9 mouse cellular contexts compared by ENCODE assay signal in the genomic region with DNA sequence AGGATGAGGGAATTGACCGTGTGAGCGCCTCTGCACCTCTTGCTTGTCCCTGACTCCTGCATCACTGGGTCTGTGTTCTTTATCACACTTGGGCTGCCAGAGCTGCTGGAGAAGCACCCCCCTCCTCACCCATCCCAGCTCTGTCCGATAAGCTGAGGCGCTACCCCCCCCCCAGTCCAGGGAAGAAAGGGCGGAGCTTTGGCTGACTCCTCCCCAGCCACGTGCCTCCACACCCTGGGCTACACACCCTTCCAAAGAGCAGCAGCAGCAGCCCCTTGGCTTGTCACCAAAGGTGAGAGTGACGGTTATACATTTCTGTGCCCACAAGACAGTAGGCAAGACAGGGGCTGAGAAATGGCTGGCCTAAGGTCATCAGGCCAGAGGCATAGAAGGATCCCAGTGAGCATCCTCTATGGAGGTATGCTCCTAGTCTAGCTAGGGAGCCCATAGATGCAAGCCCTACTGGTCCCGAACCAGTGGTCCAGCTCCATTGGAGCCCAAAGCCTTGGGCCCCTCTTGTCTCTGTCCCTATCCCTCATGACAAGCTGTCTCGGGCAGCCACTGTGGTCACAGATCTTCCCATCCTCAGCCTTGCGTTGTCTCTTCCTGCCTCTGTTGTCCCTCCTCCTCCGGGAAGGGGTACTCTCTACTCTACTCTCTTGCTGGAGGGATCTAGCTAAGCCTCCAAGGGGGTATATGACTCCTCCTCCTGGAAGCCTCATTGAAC. TPM values are rescaled to one million over a fixed set of nuclear protein-coding genes. Genes with fewer than 3 reads are reported as not detected.
DNase-seq lines count a peak whose midpoint lies in the region; ATAC-seq and TF ChIP-seq lines count a peak whose summit lies in the region.
"Had no signal": no experiment of that assay in that cellular context is flagged by ENCODE, and none has a peak within 500 bp of the region (broad histone marks: within the 10 kb centered on the region; RNA-seq: fewer than 3 reads in every experiment).

No protein-coding gene starts in this region.

- H3K4me1 ChIP-seq in kidney, embryonic 14.5 days (ENCODE audit: control insufficient read depth, insufficient read depth, low read length), result peaks cover 44% of the 10 kb centered on the region
- peaks cover 80% of the 10 kb centered on the region for H3K4me1 ChIP-seq in liver, postnatal 0 days (ENCODE audit: insufficient read depth)

- peak; percentile 2 for DNase-seq in kidney, postnatal 4 days
- peak; percentile 65 for DNase-seq in c-Kit-positive CD71-positive TER-119-negative erythroid progenitor cells, embryonic 14.5 days (ENCODE audit: low read depth)
- DNase-seq in liver, postnatal 0 days, result peak; percentile 58
- no peak for DNase-seq in frontal cortex, postnatal 36 days (ENCODE audit: low spot score in 2 of 2)
- DNase-seq in ovary, postnatal 36 days (ENCODE audit: low spot score), result no peak
- DNase-seq: midbrain, embryonic 14.5 days had no signal

- TF ChIP-seq CTCF in liver, postnatal 0 days (IDR thresholded peaks at IDR 0.05; ENCODE audit: low read depth), result no peak

- TF ChIP-seq EP300 in liver, postnatal 0 days (IDR thresholded peaks at IDR 0.05; ENCODE audit: low read depth), result no peak; the same call in 1 of the 2 replicates

- no peak for ATAC-seq in kidney, embryonic 14.5 days (ENCODE audit: low FRiP score, low TSS enrichment)
- peak; percentile 57 for ATAC-seq in erythroid progenitor cell, adult 5-6 weeks (replicated peaks; ENCODE audit: low FRiP score, poor library complexity, severe bottlenecking)
- peak; percentile 18; the same call in 1 of the 2 replicates for ATAC-seq in liver, postnatal 0 days

- no peaks in the 10 kb centered on the region; the same call in 1 of the 2 replicates for H3K27me3 ChIP-seq in kidney, embryonic 14.5 days (ENCODE audit: control insufficient read depth, insufficient read depth, low read length)
- no peaks in the 10 kb centered on the region for H3K27me3 ChIP-seq in liver, postnatal 0 days (ENCODE audit: insufficient read depth, low read length)

- no peak overlapping the region for H3K27ac ChIP-seq in kidney, embryonic 14.5 days (ENCODE audit: low read depth, low read length)
- H3K27ac ChIP-seq in liver, postnatal 0 days (ENCODE audit: low read depth), result 0 out of 2 replicates have a peak overlapping the region, but pooled peaks have one; percentile 72
- H3K27ac ChIP-seq: heart, adult 2 months had no signal

- WGBS in kidney, embryonic 14.5 days, result 77% methylated on average over 10 of the region's 11 CpGs
- 54% methylated on average over 11 of the region's 11 CpGs for WGBS in liver, postnatal 0 days (ENCODE audit: insufficient replicate concordance)

- no peak overlapping the region for H3K4me2 ChIP-seq in kidney, embryonic 14.5 days (replicated peaks; ENCODE audit: low read depth, low read length)
- H3K4me2 ChIP-seq in liver, postnatal 0 days (ENCODE audit: low read depth, low read length), result no peak overlapping the region

- H3K4me3 ChIP-seq in kidney, embryonic 14.5 days (ENCODE audit: low read length), result no peak overlapping the region
- H3K4me3 ChIP-seq in liver, postnatal 0 days (ENCODE audit: low read depth, low read length), result no peak overlapping the region
- H3K4me3 ChIP-seq: heart, adult 2 months had no signal

- H3K9ac ChIP-seq in kidney, embryonic 14.5 days (ENCODE audit: low read depth, low read length), result no peak overlapping the region
- H3K9ac ChIP-seq in liver, postnatal 0 days (replicated peaks), result no peak overlapping the region

- H3K9me3 ChIP-seq in kidney, embryonic 14.5 days (ENCODE audit: control insufficient read depth, low read length), result no peaks in the 10 kb centered on the region
- no peaks in the 10 kb centered on the region for H3K9me3 ChIP-seq in liver, postnatal 0 days (ENCODE audit: low read length)

- no peaks in the 10 kb centered on the region for H3K36me3 ChIP-seq in kidney, embryonic 14.5 days (ENCODE audit: control insufficient read depth, insufficient read depth, low read length)
- no peaks in the 10 kb centered on the region for H3K36me3 ChIP-seq in liver, postnatal 0 days (replicated peaks; ENCODE audit: insufficient read depth, low read length)

RNA-seq across cellular contexts. Expression of a gene that starts 33.3 kb away (rescaled TPM):
- polyA plus RNA-seq in kidney, embryonic 14.5 days (2014; fragmentation: Nextera tagmentation; extraction: Ambion mirVana), result 22.5 and 24.3 TPM in 2 replicates
- total RNA-seq in erythroid progenitor cell, adult 5-6 weeks (2015; ENCODE audit: low replicate concordance), result 38.2 and 62.0 TPM in 2 replicates
- 21.8 and 22.3 TPM in 2 replicates for total RNA-seq in erythroid progenitor cell, adult 5-6 weeks (2017; ENCODE audit: low replicate concordance)
- polyA plus RNA-seq in liver, postnatal 0 days (2015; fragmentation: Nextera tagmentation; extraction: Ambion mirVana), result 7.6 and 7.7 TPM in 2 replicates

Comparison
In these comparisons a context has a peak if more than half of its experiments do, and no peak if none do; other contexts are left out.
1. DNase-seq: peak in kidney, postnatal 4 days (2 of 2), c-Kit-positive CD71-positive TER-119-negative erythroid progenitor cells, embryonic 14.5 days (single experiment) and liver, postnatal 0 days (single experiment); none in frontal cortex, postnatal 36 days (0 of 2) and ovary, postnatal 36 days (single experiment).